Mouse (Mus musculus) forebrain, embryonic 14.5 days (tissue): Measurements from ENCODE around the gene Gm28710. TPM values are rescaled to one million over a fixed set of nuclear protein-coding genes. Genes with fewer than 3 reads are reported as not detected.

Source experiments
- ATAC-seq: fragments of 200-750 bp; cut with Nextera tagmentation; 2 replicates; pipeline ENCODE4 v1.8.0; 2017; ENCODE audit warnings: mild to moderate bottlenecking, moderate library complexity
- DNase-seq: peaks from one replicate; pipeline ENCODE4 v3.0.0-alpha.2; 2015; ENCODE audit warnings: low spot score
- H3K27ac ChIP-seq: fragments of 300-500 bp; sonication (generic); 2 replicates; pipeline ENCODE4 v1.5.1; 2014; ENCODE audit warnings: low read depth, mild to moderate bottlenecking, control low read depth, low read length, moderate library complexity
- H3K27me3 ChIP-seq: fragments of 300-500 bp; sonication (generic); replicated peaks from 2 replicates; pipeline ENCODE4 v1.6.1; 2014; ENCODE audit warnings: low read length, control low read depth, mixed read lengths; ENCODE audit not compliant: control insufficient read depth, insufficient read depth
- H3K36me3 ChIP-seq: fragments of 300-500 bp; sonication (generic); 2 replicates; pipeline ENCODE4 v1.6.1; 2014; ENCODE audit warnings: low read length, control low read depth; ENCODE audit not compliant: control insufficient read depth, insufficient read depth
- H3K4me1 ChIP-seq: fragments of 300-500 bp; sonication (generic); 2 replicates; pipeline ENCODE4 v1.6.1; 2014; ENCODE audit warnings: antibody characterized with exemption, low read length, control low read depth; ENCODE audit not compliant: control insufficient read depth, insufficient read depth
- H3K4me2 ChIP-seq: fragments of 300-500 bp; sonication (generic); 2 replicates; pipeline ENCODE4 v1.6.1; 2014; ENCODE audit warnings: mild to moderate bottlenecking, control low read depth, low read length
- H3K4me3 ChIP-seq: fragments of 300-500 bp; sonication (generic); 2 replicates; pipeline ENCODE4 v1.5.1; 2014; ENCODE audit warnings: low read depth, low read length, control low read depth
- H3K9ac ChIP-seq: fragments of 300-500 bp; sonication (generic); 2 replicates; pipeline ENCODE4 v1.6.1; 2014; ENCODE audit warnings: mild to moderate bottlenecking, low read length, control low read depth, moderate library complexity
- H3K9me3 ChIP-seq: fragments of 300-500 bp; sonication (generic); replicated peaks from 2 replicates; pipeline ENCODE4 v1.6.1; 2016; ENCODE audit warnings: low read length, control low read depth, mixed read lengths; ENCODE audit not compliant: control insufficient read depth
- WGBS: fragments of 180-500 bp; shearing (Covaris S2); extraction: QIAGEN DNeasy Blood & Tissue Kit; methylation state at CpG from one replicate; pipeline ENCODE4 v1.1.7; 2014; 5-methylcytosine and 5-hydroxymethylcytosine counted together
- polyA plus RNA-seq: library from polyadenylated mRNA; unstranded; fragments of >200 nt; fragmentation: Nextera tagmentation; extraction: Ambion mirVana; gene quantifications from 2 replicates; pipeline ENCODE4 v1.2.1, GENCODE M21; 2014

Gene Gm28710
- polyA plus RNA-seq, 1 experiment from 2014 or later: not detected

DNA sequence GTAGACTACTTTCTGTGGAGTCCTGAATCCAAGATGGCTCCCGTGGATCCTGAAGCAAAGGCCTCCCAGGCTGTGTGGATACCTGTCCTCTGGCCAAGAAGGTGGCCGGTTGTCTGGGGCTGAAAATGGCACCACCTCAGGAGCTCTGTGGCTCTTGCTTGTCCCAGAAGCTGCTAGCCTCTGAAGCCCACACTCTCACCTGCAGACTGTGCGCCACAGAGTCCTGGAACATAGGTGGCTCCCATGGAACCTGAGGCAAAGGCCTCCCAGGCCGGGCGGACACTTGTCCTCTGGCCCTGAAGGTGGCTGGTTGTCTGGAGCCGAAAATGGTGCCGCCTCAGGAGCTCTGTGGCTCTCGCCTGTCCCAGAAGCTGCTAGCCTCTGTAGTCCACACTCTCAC, 128.2 kb downstream of the Gm28710 start:
- no peaks in the 10 kb centered on the region for H3K27me3 ChIP-seq
- ATAC-seq (no peak), DNase-seq (no peak)
- H3K4me1 ChIP-seq: no peaks in the 10 kb centered on the region
- no peak overlapping the region for H3K4me3 ChIP-seq
- H3K27ac ChIP-seq: no peak overlapping the region
- no peak overlapping the region for H3K9ac ChIP-seq
- no peaks in the 10 kb centered on the region for H3K36me3 ChIP-seq
- no peaks in the 10 kb centered on the region for H3K9me3 ChIP-seq
- H3K4me2 ChIP-seq: no peak overlapping the region
- 94% methylated on average over 8 of the region's 8 CpGs for WGBS

DNA sequence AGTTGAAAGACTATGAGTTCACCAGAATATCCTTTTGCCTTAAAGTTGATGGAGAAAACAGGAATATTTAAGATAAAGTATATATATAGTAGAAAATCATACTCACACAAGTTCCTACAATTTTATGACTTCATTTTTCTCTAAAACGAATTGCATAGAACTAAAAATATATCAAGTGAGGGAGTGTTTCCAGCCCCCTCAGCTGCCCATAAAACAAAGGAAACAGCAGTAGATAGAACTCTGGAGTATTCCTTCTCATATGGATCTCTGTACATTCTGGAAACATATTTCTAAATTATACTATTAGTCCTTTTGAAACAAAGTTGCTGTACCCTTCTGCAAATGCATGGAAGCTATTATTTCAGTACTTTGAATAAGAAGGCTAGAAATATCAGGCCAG, 130.9 kb downstream of the Gm28710 start:
- no peak overlapping the region for H3K9ac ChIP-seq
- H3K4me3 ChIP-seq: no peak overlapping the region
- DNase-seq (no peak), ATAC-seq (no peak)
- no peaks in the 10 kb centered on the region for H3K9me3 ChIP-seq
- H3K27me3 ChIP-seq: no peaks in the 10 kb centered on the region
- 72% methylated on average over 1 of the region's 1 CpGs for WGBS
- no peaks in the 10 kb centered on the region for H3K36me3 ChIP-seq
- no peak overlapping the region for H3K27ac ChIP-seq
- no peaks in the 10 kb centered on the region for H3K4me1 ChIP-seq
- H3K4me2 ChIP-seq: no peak overlapping the region

Other genes with a start within 250 kb of the Gm28710 start
- gene Hgf, start 238.3 kb upstream of the Gm28710 start, polyA plus RNA-seq: 0.51 and 0.99 TPM in 2 replicates